ENCODE assay signal across 33 mouse cellular contexts in the genomic region with DNA sequence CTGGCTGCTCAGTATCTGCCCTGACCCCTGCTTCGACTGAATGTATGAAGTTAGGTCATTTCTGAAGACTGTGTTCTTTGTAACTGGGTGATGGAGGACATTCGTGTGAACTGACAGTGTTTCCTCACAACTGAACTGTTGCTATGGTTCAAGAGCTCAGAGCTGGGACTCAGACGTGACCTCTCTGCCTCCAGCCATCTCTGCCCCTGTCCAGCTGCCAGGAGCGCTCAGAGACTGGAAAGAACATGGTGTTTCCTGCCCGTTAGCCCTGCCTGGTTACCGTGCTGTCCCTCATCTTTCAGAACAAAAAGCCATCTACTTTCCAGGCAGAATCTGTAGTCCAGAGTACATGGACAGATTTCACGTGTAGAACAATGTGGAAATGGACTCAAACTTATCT. TPM values are rescaled to one million over a fixed set of nuclear protein-coding genes. Genes with fewer than 3 reads are reported as not detected.
DNase-seq lines count a peak whose midpoint lies in the region; ATAC-seq and TF ChIP-seq lines count a peak whose summit lies in the region.
"Had no signal": no experiment of that assay in that cellular context is flagged by ENCODE, and none has a peak within 500 bp of the region (broad histone marks: within the 10 kb centered on the region; RNA-seq: fewer than 3 reads in every experiment).

No protein-coding gene starts in this region.

- no peaks in the 10 kb centered on the region for H3K27me3 ChIP-seq in heart, adult 2 months (ENCODE audit: control insufficient read depth, insufficient read depth, low read length)
- H3K27me3 ChIP-seq in heart, embryonic 10.5 days (ENCODE audit: insufficient read depth, poor library complexity, severe bottlenecking) = no peaks in the 10 kb centered on the region
- H3K27me3 ChIP-seq in heart, embryonic 15.5 days = no peaks in the 10 kb centered on the region
- no peaks in the 10 kb centered on the region for H3K27me3 ChIP-seq in thymus, adult 2 months (ENCODE audit: control insufficient read depth, insufficient read depth, low read length)
- H3K27me3 ChIP-seq: CH12.LX; forebrain, embryonic 15.5 days; hindbrain, embryonic 13.5 days; limb, embryonic 15.5 days; liver, embryonic 13.5 days; midbrain, embryonic 12.5 days had no signal

- H3K79me2 ChIP-seq in heart, adult 2 months (replicated peaks; ENCODE audit: control insufficient read depth, insufficient read depth, low read length) = no peaks in the 10 kb centered on the region

- no peak for TF ChIP-seq POLR2A in heart, adult 2 months (IDR thresholded peaks at IDR 0.05; ENCODE audit: insufficient read depth, low read depth, low read length)
- no peak for TF ChIP-seq POLR2A in thymus, adult 2 months (IDR thresholded peaks at IDR 0.05; ENCODE audit: control insufficient read depth, extremely low read depth, insufficient read depth, low read length, poor library complexity)

- peak; percentile 31; the same call in 1 of the 2 replicates for ATAC-seq in heart, embryonic 15.5 days (replicated peaks; ENCODE audit: insufficient number of reproducible peaks, insufficient read depth, low FRiP score, low read depth)
- ATAC-seq: forebrain, embryonic 15.5 days; intestine, embryonic 16.5 days; lung, postnatal 0 days had no signal

- TF ChIP-seq EP300 in heart, adult 2 months (IDR thresholded peaks at IDR 0.05; ENCODE audit: insufficient read depth, low read depth, low read length) = no peak

- H3K4me1 ChIP-seq in heart, adult 2 months (ENCODE audit: control insufficient read depth, insufficient read depth, low read length) = no peaks in the 10 kb centered on the region; the same call in none of the 2 replicates
- H3K4me1 ChIP-seq in heart, embryonic 10.5 days = 0 out of 2 replicates have a peak, but pooled peaks cover 7% of the 10 kb centered on the region
- H3K4me1 ChIP-seq in heart, embryonic 15.5 days (replicated peaks) = peaks cover 11% of the 10 kb centered on the region
- H3K4me1 ChIP-seq in thymus, adult 2 months (replicated peaks; ENCODE audit: control insufficient read depth, insufficient read depth, low read length) = no peaks in the 10 kb centered on the region
- H3K4me1 ChIP-seq: forebrain, embryonic 15.5 days; hindbrain, embryonic 13.5 days; limb, embryonic 10.5 days; limb, embryonic 15.5 days; liver, embryonic 13.5 days; midbrain, embryonic 12.5 days had no signal

- peak overlapping the region; percentile 67 for H3K27ac ChIP-seq in heart, adult 2 months
- H3K27ac ChIP-seq in heart, embryonic 10.5 days = no peak overlapping the region
- no peak overlapping the region for H3K27ac ChIP-seq in heart, embryonic 15.5 days
- H3K27ac ChIP-seq in thymus, adult 2 months (ENCODE audit: control insufficient read depth, insufficient read depth, low read length) = no peak overlapping the region
- H3K27ac ChIP-seq: forebrain, embryonic 15.5 days; hindbrain, embryonic 13.5 days; limb, embryonic 10.5 days; limb, embryonic 15.5 days; liver, embryonic 13.5 days; midbrain, embryonic 12.5 days had no signal

- H3K9ac ChIP-seq in heart, adult 2 months (ENCODE audit: low read depth, low read length) = no peak overlapping the region
- H3K9ac ChIP-seq in heart, embryonic 15.5 days = no peak overlapping the region
- H3K9ac ChIP-seq: forebrain, embryonic 15.5 days; hindbrain, embryonic 13.5 days; limb, embryonic 15.5 days; liver, embryonic 13.5 days; midbrain, embryonic 12.5 days had no signal

- H3K36me3 ChIP-seq in heart, adult 2 months (ENCODE audit: control insufficient read depth, insufficient read depth, low read length) = no peaks in the 10 kb centered on the region
- no peaks in the 10 kb centered on the region for H3K36me3 ChIP-seq in heart, embryonic 10.5 days
- H3K36me3 ChIP-seq in heart, embryonic 15.5 days = no peaks in the 10 kb centered on the region
- H3K36me3 ChIP-seq in thymus, adult 2 months (ENCODE audit: control insufficient read depth, insufficient read depth, low read length) = no peaks in the 10 kb centered on the region
- H3K36me3 ChIP-seq: forebrain, embryonic 15.5 days; hindbrain, embryonic 13.5 days; limb, embryonic 10.5 days; limb, embryonic 15.5 days; liver, embryonic 13.5 days; midbrain, embryonic 12.5 days had no signal

- H3K9me3 ChIP-seq in heart, embryonic 10.5 days = no peaks in the 10 kb centered on the region
- no peaks in the 10 kb centered on the region for H3K9me3 ChIP-seq in heart, embryonic 15.5 days (replicated peaks)
- H3K9me3 ChIP-seq: forebrain, embryonic 15.5 days; hindbrain, embryonic 13.5 days; limb, embryonic 10.5 days; limb, embryonic 15.5 days; liver, embryonic 13.5 days; midbrain, embryonic 12.5 days had no signal

- WGBS in heart, adult 2 months = 40% methylated on average over 7 of the region's 7 CpGs
- WGBS in heart, embryonic 10.5 days = 63% methylated on average over 7 of the region's 7 CpGs
- 60% methylated on average over 7 of the region's 7 CpGs for WGBS in heart, embryonic 15.5 days
- WGBS in thymus, adult 2 months = 80% methylated on average over 7 of the region's 7 CpGs

- H3K4me3 ChIP-seq in heart, adult 2 months = no peak overlapping the region
- no peak overlapping the region for H3K4me3 ChIP-seq in heart, embryonic 10.5 days
- H3K4me3 ChIP-seq in heart, embryonic 15.5 days = no peak overlapping the region
- no peak overlapping the region for H3K4me3 ChIP-seq in thymus, adult 2 months (ENCODE audit: control insufficient read depth, insufficient read depth, low read length)
- H3K4me3 ChIP-seq: forebrain, embryonic 15.5 days; hindbrain, embryonic 13.5 days; limb, embryonic 10.5 days; limb, embryonic 15.5 days; liver, embryonic 13.5 days; megakaryocyte, embryonic 14.5 days; midbrain, embryonic 12.5 days had no signal

- intact Hi-C loops in heart, adult 2 months (cut with DNase I) = loop anchor here (5.0 kb wide), 1 partner anchor 158 kb away; no protein-coding TSS in a partner anchor
- intact Hi-C loops in heart, postnatal 36 days (cut with DNase I) = no loop called here

- peak; percentile 6 for DNase-seq in gastrocnemius, adult 18-20 months (ENCODE audit: low spot score)
- DNase-seq in gastrocnemius, postnatal 25 days = no peak
- DNase-seq in heart, adult 2 months = peak; percentile 44 to 69
- no peak for DNase-seq in heart, embryonic 10.5 days (ENCODE audit: low spot score)
- peak; percentile 40 to 55 for DNase-seq in heart, postnatal 36 days
- DNase-seq in thymus, adult 2 months = no peak
- no peak for DNase-seq in cerebellum, adult 18-20 months
- DNase-seq: adrenal gland, postnatal 10 days; cerebellum, adult 9-10 months; cerebellum, postnatal 36 days; kidney, adult 9 months; kidney, postnatal 14 days; layer of hippocampus, adult 9-11 months; liver, embryonic 13.5 days; lung, adult 18-20 months; lung, postnatal 4 days; right cerebral cortex, postnatal 25 days; spleen, adult 18-20 months; thymus, adult 18-20 months; thymus, postnatal 36 days had no signal

- TF ChIP-seq CTCF in heart, adult 2 months (IDR thresholded peaks at IDR 0.05) = no peak
- TF ChIP-seq CTCF in thymus, adult 2 months (IDR thresholded peaks at IDR 0.05; ENCODE audit: borderline replicate concordance, control insufficient read depth, extremely low read depth, insufficient read depth, low read length, poor library complexity) = no peak

- no peak overlapping the region for H3K4me2 ChIP-seq in heart, embryonic 15.5 days
- H3K4me2 ChIP-seq: forebrain, embryonic 15.5 days; hindbrain, embryonic 13.5 days; limb, embryonic 15.5 days; liver, embryonic 13.5 days; midbrain, embryonic 12.5 days had no signal

RNA-seq across cellular contexts. Expression of gene Gjd2, which starts 39.5 kb away (rescaled TPM):
- total RNA-seq in gastrocnemius, adult 18-20 months (2021) = not detected
- not detected for total RNA-seq in gastrocnemius, postnatal 25 days (2021)
- not detected for total RNA-seq in heart, adult 2 months (2021)
- polyA plus RNA-seq in heart, adult 2 months (2012; rRNA removed) = 0.06 TPM in 1 of 2 replicates, not detected in the other
- not detected in 2 replicates for polyA plus RNA-seq in heart, embryonic 10.5 days (2016; fragmentation: Nextera tagmentation; extraction: Ambion mirVana)
- 0.06 and 0.51 TPM in 2 replicates for polyA plus RNA-seq in heart, embryonic 15.5 days (2015; fragmentation: Nextera tagmentation; extraction: Ambion mirVana)
- total RNA-seq in heart, postnatal 36 days (2021) = not detected
- polyA plus RNA-seq in thymus, adult 2 months (2012; rRNA removed) = 0.04 and 0.06 TPM in 2 replicates
- total RNA-seq: CH12.LX; ES-E14; monocyte, adult 5-6 weeks had no signal
- polyA plus RNA-seq: C2C12; limb, embryonic 10.5 days; liver, embryonic 13.5 days; lung, postnatal 0 days had no signal

Comparison
In these comparisons a context has a peak if more than half of its experiments do, and no peak if none do; other contexts are left out.
1. DNase-seq: peak in gastrocnemius, adult 18-20 months (single experiment), heart, adult 2 months (2 of 2) and heart, postnatal 36 days (2 of 2); none in gastrocnemius, postnatal 25 days (single experiment), heart, embryonic 10.5 days (single experiment), thymus, adult 2 months (single experiment) and cerebellum, adult 18-20 months (0 of 2).